In genomic region chr12:86181879-86182278, GRCm38 (mm10) we compare ENCODE assay signal across 11 mouse cellular contexts. TPM values are rescaled to one million over a fixed set of nuclear protein-coding genes. Genes with fewer than 3 reads are reported as not detected.
A peak's percentile ranks its signal among the peaks of the same experiment; 100 is the strongest.
DNase-seq lines count a peak whose midpoint lies in the region; ATAC-seq lines count a peak whose summit lies in the region.
"Had no signal": no experiment of that assay in that cellular context is flagged by ENCODE, and none has a peak within 500 bp of the region (broad histone marks: within the 10 kb centered on the region; RNA-seq: fewer than 3 reads in every experiment).

No protein-coding gene starts in this region.

- H3K9me3 ChIP-seq in neural tube, embryonic 11.5 days (ENCODE audit: control insufficient read depth, low read length) = no peaks in the 10 kb centered on the region
- H3K9me3 ChIP-seq in neural tube, embryonic 15.5 days (replicated peaks) = no peaks in the 10 kb centered on the region
- H3K9me3 ChIP-seq in forebrain, embryonic 14.5 days (replicated peaks; ENCODE audit: control insufficient read depth, low read length) = no peaks in the 10 kb centered on the region
- no peaks in the 10 kb centered on the region for H3K9me3 ChIP-seq in limb, embryonic 10.5 days (replicated peaks)

- H3K9ac ChIP-seq in neural tube, embryonic 11.5 days (ENCODE audit: low read length) = no peak overlapping the region
- H3K9ac ChIP-seq in neural tube, embryonic 15.5 days (replicated peaks) = no peak overlapping the region
- no peak overlapping the region for H3K9ac ChIP-seq in forebrain, embryonic 14.5 days (ENCODE audit: low read length)

- 0 out of 2 replicates have a peak, but pooled peaks have one; percentile 17 for ATAC-seq in neural tube, embryonic 11.5 days (ENCODE audit: insufficient read depth, low FRiP score, low TSS enrichment)
- ATAC-seq in neural tube, embryonic 15.5 days (ENCODE audit: low FRiP score) = no peak
- ATAC-seq in forebrain, embryonic 14.5 days = peak; percentile 42
- ATAC-seq: activated CD4-positive, CD25-positive, alpha-beta regulatory T cell, adult 4 months had no signal

- DNase-seq in neural tube, embryonic 11.5 days (ENCODE audit: low spot score) = no peak
- DNase-seq in forebrain, embryonic 14.5 days (ENCODE audit: low spot score) = no peak
- no peak for DNase-seq in limb, embryonic 10.5 days (ENCODE audit: low spot score)
- DNase-seq in thymus, postnatal 14 days = peak; percentile 34
- no peak for DNase-seq in spleen, adult 18-20 months
- no peak for DNase-seq in urinary bladder, postnatal 10 days (ENCODE audit: low spot score)
- DNase-seq in layer of hippocampus, postnatal 14 days (ENCODE audit: low spot score in 2 of 2) = no peak
- DNase-seq: kidney, adult 2 months had no signal

- H3K27me3 ChIP-seq in neural tube, embryonic 11.5 days (ENCODE audit: control insufficient read depth, insufficient read depth, low read length) = no peaks in the 10 kb centered on the region
- H3K27me3 ChIP-seq in neural tube, embryonic 15.5 days (replicated peaks) = peaks cover 3% of the 10 kb centered on the region; the same call in 1 of the 2 replicates
- no peaks in the 10 kb centered on the region for H3K27me3 ChIP-seq in forebrain, embryonic 14.5 days (replicated peaks; ENCODE audit: control insufficient read depth, insufficient read depth, low read length)
- H3K27me3 ChIP-seq in limb, embryonic 10.5 days (ENCODE audit: low read depth, poor library complexity, severe bottlenecking) = peaks cover 13% of the 10 kb centered on the region; the same call in 1 of the 2 replicates

- peak overlapping the region; percentile 47 for H3K27ac ChIP-seq in neural tube, embryonic 11.5 days (ENCODE audit: low read depth, low read length)
- H3K27ac ChIP-seq in neural tube, embryonic 15.5 days (replicated peaks) = no peak overlapping the region
- H3K27ac ChIP-seq in forebrain, embryonic 14.5 days (ENCODE audit: low read depth, low read length) = peak overlapping the region; percentile 45
- H3K27ac ChIP-seq in limb, embryonic 10.5 days = peak overlapping the region; percentile 56; the same call in 1 of the 2 replicates

- 47% methylated on average over 2 of the region's 2 CpGs for WGBS in neural tube, embryonic 11.5 days
- 65% methylated on average over 2 of the region's 2 CpGs for WGBS in neural tube, embryonic 15.5 days
- WGBS in forebrain, embryonic 14.5 days = 60% methylated on average over 2 of the region's 2 CpGs
- 39% methylated on average over 2 of the region's 2 CpGs for WGBS in limb, embryonic 10.5 days

- H3K4me3 ChIP-seq in neural tube, embryonic 11.5 days (ENCODE audit: low read depth, low read length) = no peak overlapping the region
- no peak overlapping the region for H3K4me3 ChIP-seq in neural tube, embryonic 15.5 days (replicated peaks)
- H3K4me3 ChIP-seq in forebrain, embryonic 14.5 days (ENCODE audit: low read depth, low read length) = no peak overlapping the region
- H3K4me3 ChIP-seq in limb, embryonic 10.5 days = no peak overlapping the region

- H3K36me3 ChIP-seq in neural tube, embryonic 11.5 days (ENCODE audit: control insufficient read depth, insufficient read depth, low read length) = no peaks in the 10 kb centered on the region
- no peaks in the 10 kb centered on the region for H3K36me3 ChIP-seq in neural tube, embryonic 15.5 days
- no peaks in the 10 kb centered on the region for H3K36me3 ChIP-seq in forebrain, embryonic 14.5 days (ENCODE audit: control insufficient read depth, insufficient read depth, low read length)
- H3K36me3 ChIP-seq in limb, embryonic 10.5 days = no peaks in the 10 kb centered on the region

- H3K4me2 ChIP-seq in neural tube, embryonic 11.5 days (ENCODE audit: low read depth) = no peak overlapping the region
- no peak overlapping the region for H3K4me2 ChIP-seq in neural tube, embryonic 15.5 days
- no peak overlapping the region for H3K4me2 ChIP-seq in forebrain, embryonic 14.5 days (ENCODE audit: low read length)
- H3K4me2 ChIP-seq: liver, embryonic 11.5 days had no signal

- H3K4me1 ChIP-seq in neural tube, embryonic 11.5 days (ENCODE audit: control insufficient read depth, insufficient read depth, low read length) = 0 out of 2 replicates have a peak, but pooled peaks cover 2% of the 10 kb centered on the region
- peaks cover 23% of the 10 kb centered on the region for H3K4me1 ChIP-seq in neural tube, embryonic 15.5 days
- H3K4me1 ChIP-seq in forebrain, embryonic 14.5 days (ENCODE audit: control insufficient read depth, insufficient read depth, low read length) = peaks cover 24% of the 10 kb centered on the region
- H3K4me1 ChIP-seq in limb, embryonic 10.5 days = peaks cover 27% of the 10 kb centered on the region

RNA-seq across cellular contexts. Expression of gene Gpatch2l, which starts 59.8 kb away (rescaled TPM):
- 18.2 and 21.9 TPM in 2 replicates for polyA plus RNA-seq in neural tube, embryonic 11.5 days (2014; fragmentation: Nextera tagmentation; extraction: Ambion mirVana)
- 20.8 and 25.0 TPM in 2 replicates for polyA plus RNA-seq in neural tube, embryonic 15.5 days (2015; fragmentation: Nextera tagmentation; extraction: Ambion mirVana)
- 23.5 and 27.4 TPM in 2 replicates for polyA plus RNA-seq in forebrain, embryonic 14.5 days (2014; fragmentation: Nextera tagmentation; extraction: Ambion mirVana)
- 14.9 and 18.0 TPM in 2 replicates for polyA plus RNA-seq in limb, embryonic 10.5 days (2016; fragmentation: Nextera tagmentation; extraction: Ambion mirVana)
- total RNA-seq in layer of hippocampus, postnatal 14 days (2021) = 10 to 100 TPM; 37.2 to 38.3 TPM
